Mouse (Mus musculus): ENCODE results near the gene Shisa6. TPM values are rescaled to one million over a fixed set of nuclear protein-coding genes. Genes with fewer than 3 reads are reported as not detected.

The Shisa6 gene
- total and polyA plus RNA-seq, 3 experiments = not detected

GRCm38 (mm10) chr11:66400036-66400435 is 125.7 kb downstream of the Shisa6 start:
- no peak overlapping the region for H3K4me3 ChIP-seq (replicated peaks in 1 of 3; ENCODE audit: low read depth in 2 of 3, low read length in 2 of 3, poor library complexity in 1 of 3)
- H3K27ac ChIP-seq (ENCODE audit: insufficient read depth, low read depth) = no peak overlapping the region
- no peaks in the 10 kb centered on the region for H3K4me1 ChIP-seq (ENCODE audit: control insufficient read depth in 1 of 2, insufficient read depth in 2 of 2)
- H3K9ac ChIP-seq (ENCODE audit: insufficient read depth, low read depth) = no peak overlapping the region
- no peaks in the 10 kb centered on the region for H3K79me2 ChIP-seq (replicated peaks; ENCODE audit: control insufficient read depth, extremely low read depth, insufficient read depth, poor library complexity, severe bottlenecking)
- TF ChIP-seq POLR2AphosphoS2 (IDR thresholded peaks at IDR 0.05; ENCODE audit: low read depth, low read length) (no peak), BHLHE40 (IDR thresholded peaks at IDR 0.05; ENCODE audit: low read depth, low read length) (no peak), MYC (IDR thresholded peaks at IDR 0.05; ENCODE audit: low read depth, low read length) (no peak), TBP (conservative IDR thresholded peaks at IDR 0.05; ENCODE audit: low read depth, low read length) (no peak), MXI1 (IDR thresholded peaks at IDR 0.05; ENCODE audit: low read depth, low read length) (no peak), MAX (IDR thresholded peaks at IDR 0.05; ENCODE audit: low read length) (no peak), ZKSCAN1 (IDR thresholded peaks at IDR 0.05; ENCODE audit: borderline replicate concordance, low read depth, low read length) (no peak), SMC3 (IDR thresholded peaks at IDR 0.05; ENCODE audit: low read depth, low read length) (no peak), PAX5 (IDR thresholded peaks at IDR 0.05; ENCODE audit: low read length) (no peak), UBTF (IDR thresholded peaks at IDR 0.05; ENCODE audit: low read depth, low read length) (no peak), RCOR1 (conservative IDR thresholded peaks at IDR 0.05; ENCODE audit: low read depth, low read length) (no peak), EP300 (IDR thresholded peaks at IDR 0.05; ENCODE audit: low read length) (no peak), MAZ (IDR thresholded peaks at IDR 0.05; ENCODE audit: low read depth, low read length) (no peak), POLR2A (IDR thresholded peaks at IDR 0.05; ENCODE audit: low read depth, low read length) (no peak), SIN3A (IDR thresholded peaks at IDR 0.05; ENCODE audit: low read length) (no peak), USF2 (conservative IDR thresholded peaks at IDR 0.05; ENCODE audit: low read depth, low read length) (no peak), TCF12 (IDR thresholded peaks at IDR 0.05; ENCODE audit: low read depth, low read length) (no peak), CHD1 (IDR thresholded peaks at IDR 0.05; ENCODE audit: low read depth, low read length) (no peak), IRF4 (IDR thresholded peaks at IDR 0.05; ENCODE audit: low read depth, low read length) (no peak), CTCF (conservative IDR thresholded peaks at IDR 0.05 in 1 of 2, IDR thresholded peaks at IDR 0.05 in 1 of 2; ENCODE audit: low read depth in 2 of 2, low read length in 2 of 2) (no peak)
- H3K4me2 ChIP-seq (ENCODE audit: insufficient read depth, low read depth, poor library complexity, severe bottlenecking) = no peak overlapping the region
- no peak for DNase-seq (ENCODE audit: extremely low read depth)
- H3K36me3 ChIP-seq (replicated peaks in 1 of 2; ENCODE audit: control insufficient read depth in 1 of 2, insufficient read depth in 1 of 2, low read length in 1 of 2) = no peaks in the 10 kb centered on the region
- dilution Hi-C loops (cut with MboI; ENCODE audit: extremely low pct_ligation_motif_present, extremely low pct_unique_long_range_greater_than_20kb, low sequenced_read_pairs) (no loop called here), in situ Hi-C loops (cut with MboI; ENCODE audit: low pct_ligation_motif_present, low pct_unique_long_range_greater_than_20kb, low sequenced_read_pairs) (no loop called here)
- no peaks in the 10 kb centered on the region for H3K9me3 ChIP-seq (replicated peaks; ENCODE audit: low read length)
- H3K27me3 ChIP-seq (replicated peaks) = peaks cover 22% of the 10 kb centered on the region

GRCm38 (mm10) chr11:66387561-66387960 is 138.2 kb downstream of the Shisa6 start:
- in situ Hi-C loops (cut with MboI; ENCODE audit: low pct_ligation_motif_present, low pct_unique_long_range_greater_than_20kb, low sequenced_read_pairs) = no loop called here
- dilution Hi-C loops (cut with MboI; ENCODE audit: extremely low pct_ligation_motif_present, extremely low pct_unique_long_range_greater_than_20kb, low sequenced_read_pairs) = no loop called here
- Histone ChIP-seq H3K36me3 (replicated peaks in 1 of 2; ENCODE audit: control insufficient read depth in 1 of 2, insufficient read depth in 1 of 2, low read length in 1 of 2) (no peaks in the 10 kb centered on the region), H3K9me3 (replicated peaks; ENCODE audit: low read length) (no peaks in the 10 kb centered on the region), H3K27ac (ENCODE audit: insufficient read depth, low read depth) (no peak overlapping the region), H3K4me1 (ENCODE audit: control insufficient read depth in 1 of 2, insufficient read depth in 2 of 2) (no peaks in the 10 kb centered on the region), H3K27me3 (replicated peaks) (peaks cover 46% of the 10 kb centered on the region), H3K9ac (ENCODE audit: insufficient read depth, low read depth) (no peak overlapping the region), H3K4me3 (replicated peaks in 1 of 3; ENCODE audit: low read depth in 2 of 3, low read length in 2 of 3, poor library complexity in 1 of 3) (no peak overlapping the region), H3K79me2 (replicated peaks; ENCODE audit: control insufficient read depth, extremely low read depth, insufficient read depth, poor library complexity, severe bottlenecking) (no peaks in the 10 kb centered on the region), H3K4me2 (ENCODE audit: insufficient read depth, low read depth, poor library complexity, severe bottlenecking) (no peak overlapping the region)
- no peak for DNase-seq (ENCODE audit: extremely low read depth)
- TF ChIP-seq RAD21 (IDR thresholded peaks at IDR 0.05; ENCODE audit: low read depth, low read length) (no peak), E2F4 (IDR thresholded peaks at IDR 0.05; ENCODE audit: insufficient replicate concordance, low read depth, low read length) (no peak), BHLHE40 (IDR thresholded peaks at IDR 0.05; ENCODE audit: low read depth, low read length) (no peak), ZNF384 (IDR thresholded peaks at IDR 0.05; ENCODE audit: low read depth, low read length) (no peak), GABPA (IDR thresholded peaks at IDR 0.05; ENCODE audit: insufficient replicate concordance, low read depth, low read length) (no peak), USF2 (conservative IDR thresholded peaks at IDR 0.05; ENCODE audit: low read depth, low read length) (no peak), PAX5 (IDR thresholded peaks at IDR 0.05; ENCODE audit: low read length) (no peak), ZKSCAN1 (IDR thresholded peaks at IDR 0.05; ENCODE audit: borderline replicate concordance, low read depth, low read length) (no peak), MAX (IDR thresholded peaks at IDR 0.05; ENCODE audit: low read length) (no peak), TCF12 (IDR thresholded peaks at IDR 0.05; ENCODE audit: low read depth, low read length) (no peak), NRF1 (IDR thresholded peaks at IDR 0.05; ENCODE audit: low read depth, low read length) (no peak), EP300 (IDR thresholded peaks at IDR 0.05; ENCODE audit: low read length) (no peak), MEF2A (IDR thresholded peaks at IDR 0.05; ENCODE audit: borderline replicate concordance, low read depth, low read length) (no peak), MAFK (IDR thresholded peaks at IDR 0.05; ENCODE audit: insufficient replicate concordance, low read length) (no peak), ZC3H11A (IDR thresholded peaks at IDR 0.05; ENCODE audit: low read depth, low read length) (no peak), SMC3 (IDR thresholded peaks at IDR 0.05; ENCODE audit: low read depth, low read length) (no peak)
